10 mouse cellular contexts compared by ENCODE assay signal in the genomic region with DNA sequence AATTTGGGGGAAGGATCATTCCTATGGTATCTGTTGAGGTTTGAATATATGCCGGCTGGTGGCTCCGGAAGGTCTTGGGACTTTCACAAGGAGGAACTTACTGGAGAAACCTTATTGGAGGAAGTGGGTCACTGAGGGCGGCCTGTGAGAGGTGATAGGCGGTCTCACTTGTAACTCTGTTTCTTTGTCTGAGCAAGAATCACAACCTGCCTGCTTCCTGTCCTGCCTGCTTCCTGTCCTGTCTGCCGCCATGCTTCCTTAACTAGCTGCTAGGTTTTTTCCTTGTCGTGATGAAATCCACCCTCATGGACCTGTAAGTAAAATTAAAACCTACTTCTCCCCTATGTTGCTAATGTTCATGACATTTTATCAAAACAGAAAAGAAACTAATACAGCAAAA. TPM values are rescaled to one million over a fixed set of nuclear protein-coding genes. Genes with fewer than 3 reads are reported as not detected.
A peak's percentile ranks its signal among the peaks of the same experiment; 100 is the strongest.
DNase-seq lines count a peak whose midpoint lies in the region; ATAC-seq and TF ChIP-seq lines count a peak whose summit lies in the region.
"Had no signal": no experiment of that assay in that cellular context is flagged by ENCODE, and none has a peak within 500 bp of the region (broad histone marks: within the 10 kb centered on the region; RNA-seq: fewer than 3 reads in every experiment).

No protein-coding gene starts in this region.

- no peaks in the 10 kb centered on the region for H3K27me3 ChIP-seq in lung, embryonic 14.5 days (ENCODE audit: insufficient read depth, low read length)
- H3K27me3 ChIP-seq: embryonic facial prominence, embryonic 15.5 days; liver, embryonic 15.5 days had no signal

- ATAC-seq in common myeloid progenitor, adult 5-6 weeks (replicated peaks; ENCODE audit: low read depth, poor library complexity, severe bottlenecking), result peak; percentile 95
- ATAC-seq in lung, embryonic 14.5 days (ENCODE audit: insufficient read depth), result 0 out of 2 replicates have a peak, but pooled peaks have one; percentile 47

- DNase-seq in right cerebral cortex, adult 18-20 months, result peak; percentile 8
- DNase-seq in right cerebral cortex, postnatal 25 days, result no peak
- peak; percentile 13 for DNase-seq in lung, embryonic 14.5 days
- DNase-seq in thymus, postnatal 0 days (ENCODE audit: low spot score), result peak; percentile 52
- no peak for DNase-seq in urinary bladder, adult 18-20 months (ENCODE audit: low spot score in 2 of 2)
- no peak for DNase-seq in left cerebral cortex, adult 11 months (ENCODE audit: low spot score)
- no peak for DNase-seq in cerebellum, adult 11 months

- H3K4me3 ChIP-seq in lung, embryonic 14.5 days (ENCODE audit: low read depth, low read length), result no peak overlapping the region
- H3K4me3 ChIP-seq: embryonic facial prominence, embryonic 15.5 days; liver, embryonic 15.5 days had no signal

- no peak for TF ChIP-seq CTCF in lung, embryonic 14.5 days (IDR thresholded peaks at IDR 0.05; ENCODE audit: low read depth)

- no peaks in the 10 kb centered on the region for H3K9me3 ChIP-seq in lung, embryonic 14.5 days (ENCODE audit: low read depth, low read length)
- H3K9me3 ChIP-seq: embryonic facial prominence, embryonic 15.5 days; liver, embryonic 15.5 days had no signal

- no peak overlapping the region for H3K4me2 ChIP-seq in lung, embryonic 14.5 days
- H3K4me2 ChIP-seq: embryonic facial prominence, embryonic 15.5 days; liver, embryonic 15.5 days had no signal

- no peaks in the 10 kb centered on the region for H3K4me1 ChIP-seq in lung, embryonic 14.5 days (ENCODE audit: insufficient read depth)
- H3K4me1 ChIP-seq: embryonic facial prominence, embryonic 15.5 days; liver, embryonic 15.5 days had no signal

- 75% methylated on average over 6 of the region's 6 CpGs for WGBS in lung, embryonic 14.5 days

- no peak overlapping the region for H3K27ac ChIP-seq in lung, embryonic 14.5 days (ENCODE audit: low read depth)
- H3K27ac ChIP-seq: embryonic facial prominence, embryonic 15.5 days; liver, embryonic 15.5 days had no signal

- H3K9ac ChIP-seq in lung, embryonic 14.5 days, result no peak overlapping the region
- H3K9ac ChIP-seq: embryonic facial prominence, embryonic 15.5 days; liver, embryonic 15.5 days had no signal

- no peaks in the 10 kb centered on the region for H3K36me3 ChIP-seq in lung, embryonic 14.5 days (ENCODE audit: insufficient read depth)
- H3K36me3 ChIP-seq: embryonic facial prominence, embryonic 15.5 days; liver, embryonic 15.5 days had no signal

RNA-seq across cellular contexts. Expression of a gene that starts 52.9 kb away (rescaled TPM):
- 0.05 TPM in 1 of 2 replicates, not detected in the other for total RNA-seq in common myeloid progenitor, adult 5-6 weeks (2017)
- 4.1 and 4.9 TPM in 2 replicates for polyA plus RNA-seq in lung, embryonic 14.5 days (2014; fragmentation: Nextera tagmentation; extraction: Ambion mirVana)
- polyA plus RNA-seq in thymus, postnatal 0 days (2015; fragmentation: Nextera tagmentation; extraction: Ambion mirVana), result 0.26 and 0.42 TPM in 2 replicates

Comparison
In these comparisons a context has a peak if more than half of its experiments do, and no peak if none do; other contexts are left out.
1. DNase-seq: peak in right cerebral cortex, adult 18-20 months (single experiment), lung, embryonic 14.5 days (single experiment) and thymus, postnatal 0 days (single experiment); none in right cerebral cortex, postnatal 25 days (single experiment), urinary bladder, adult 18-20 months (0 of 2), left cerebral cortex, adult 11 months (single experiment) and cerebellum, adult 11 months (single experiment).